Mouse (Mus musculus) C2C12 (cell line): ENCODE measurements around the gene Nck2.

ENCODE experiments used
- CEBPB ChIP-seq: IDR thresholded peaks from one replicate; pipeline ENCODE4 v1.6.1; 2011; ENCODE audit warnings: low read depth, mild to moderate bottlenecking, control low read depth, moderate library complexity
- CTCF ChIP-seq: IDR thresholded peaks from one replicate; pipeline ENCODE4 v1.5.1; 2011; ENCODE audit not compliant: control insufficient read depth, insufficient read depth, insufficient read length
- MAX ChIP-seq: IDR thresholded peaks from one replicate; pipeline ENCODE4 v1.6.1; 2011; ENCODE audit warnings: mild to moderate bottlenecking, control low read depth
- MYOD1 ChIP-seq: IDR thresholded peaks from one replicate; pipeline ENCODE4 v1.6.1; 2011; ENCODE audit warnings: low read depth; ENCODE audit not compliant: control insufficient read depth, insufficient read length
- MYOG ChIP-seq: IDR thresholded peaks from one replicate; pipeline ENCODE4 v1.6.1; 2011; ENCODE audit not compliant: control insufficient read depth, insufficient read length; ENCODE audit errors: extremely low read depth

- TF ChIP-seq CTCF (no peak), CEBPB (no peak), MYOG (no peak), MAX (no peak), MYOD1 (no peak)
Observed at GRCm38 (mm10) chr1:43547644-43548043, 103.3 kb downstream of the Nck2 start.
